8 mouse cellular contexts compared by ENCODE assay signal in genomic region chr3:87905880-87906485, GRCm38 (mm10). TPM values are rescaled to one million over a fixed set of nuclear protein-coding genes. Genes with fewer than 3 reads are reported as not detected.
A peak's percentile ranks its signal among the peaks of the same experiment; 100 is the strongest.
DNase-seq lines count a peak whose midpoint lies in the region; ATAC-seq lines count a peak whose summit lies in the region.

Gene Hdgf, plus strand, starts transcription at chr3:87906321.

- H3K4me2 ChIP-seq in hindbrain, embryonic 16.5 days (ENCODE audit: low read length), result peak within 1 kb of the TSS; percentile 96

- peak within 1 kb of the TSS; percentile 90 for H3K9ac ChIP-seq in hindbrain, embryonic 16.5 days (ENCODE audit: low read depth, low read length)

- peak; percentile 96 for ATAC-seq in hindbrain, embryonic 16.5 days

- no peaks in the 10 kb centered on the region for H3K9me3 ChIP-seq in hindbrain, embryonic 16.5 days (ENCODE audit: control insufficient read depth, low read length)

- H3K36me3 ChIP-seq in hindbrain, embryonic 16.5 days (ENCODE audit: control insufficient read depth, insufficient read depth, low read length), result no peaks in the 10 kb centered on the region
- H3K36me3 ChIP-seq in macrophage (ENCODE audit: inconsistent target), result no peaks in the 10 kb centered on the region

- peak within 1 kb of the TSS; percentile 94 for H3K27ac ChIP-seq in hindbrain, embryonic 16.5 days (ENCODE audit: low read depth, low read length)
- H3K27ac ChIP-seq in macrophage, result peak within 1 kb of the TSS; percentile 66

- no peaks in the 10 kb centered on the region for H3K27me3 ChIP-seq in hindbrain, embryonic 16.5 days (replicated peaks; ENCODE audit: control insufficient read depth, insufficient read depth, low read length)

- peak within 1 kb of the TSS; percentile 95 for H3K4me3 ChIP-seq in hindbrain, embryonic 16.5 days (ENCODE audit: low read length)
- H3K4me3 ChIP-seq in macrophage (ENCODE audit: inconsistent target), result peak within 1 kb of the TSS; percentile 84

- peaks cover 30% of the 10 kb centered on the region for H3K4me1 ChIP-seq in hindbrain, embryonic 16.5 days (ENCODE audit: control insufficient read depth, insufficient read depth, low read depth, low read length)

- WGBS in hindbrain, embryonic 16.5 days, result 0% methylated on average over 43 of the region's 57 CpGs
- 1% methylated on average over 57 of the region's 57 CpGs for WGBS in macrophage (ENCODE audit: missing documents)

- peaks cover 43% of the 10 kb centered on the region for H3K79me2 ChIP-seq in macrophage (ENCODE audit: inconsistent target)

- DNase-seq in T-cell, adult 2 months (ENCODE audit: low spot score), result peak; percentile 97
- peak; percentile 91 to 93 for DNase-seq in cerebellum, postnatal 36 days
- peak; percentile 93 for DNase-seq in gastrocnemius, adult 18-20 months (ENCODE audit: low spot score)
- DNase-seq in left cerebral cortex, adult 18-20 months (ENCODE audit: low spot score in 2 of 2), result peak; percentile 85 to 95
- DNase-seq in right cerebral cortex, adult 18-20 months, result peak; percentile 95
- peak; percentile 79 for DNase-seq in urinary bladder, postnatal 10 days (ENCODE audit: low spot score)

RNA-seq across cellular contexts. Expression of gene Hdgf, which starts in this region (rescaled TPM):
- 100 to 1,000 TPM; 219 to 232 TPM for total RNA-seq in gastrocnemius, adult 18-20 months (2021)
- polyA plus RNA-seq in hindbrain, embryonic 16.5 days (2015; fragmentation: Nextera tagmentation; extraction: Ambion mirVana), result 79.7 and 110 TPM in 2 replicates
- 100 to 1,000 TPM; 154 TPM for total RNA-seq in left cerebral cortex, adult 18-20 months (2021)
- total RNA-seq in macrophage (2018; cell fraction: chromatin; rRNA removed), result 10 to 100 TPM; 21.1 to 84.8 (median 45.3) TPM
- 100 to 1,000 TPM in 25 of 26 experiments, 10 to 100 TPM in 1; 97.3 to 147 (median 117) TPM for total RNA-seq in macrophage (2018; cell fraction: cytosol; rRNA removed)
- 100 to 1,000 TPM in 3 of 26 experiments, 10 to 100 TPM in 23; 30.7 to 112 (median 57.5) TPM for total RNA-seq in macrophage (2018; cell fraction: nucleus; rRNA removed)
- polyA plus RNA-seq in macrophage (2018), result 101 to 165 TPM (median 143 TPM) in 3 replicates

Comparison
In these comparisons a context has a peak if more than half of its experiments do, and no peak if none do; other contexts are left out.
1. Peak in every context shown above with its lines: DNase-seq, ATAC-seq, H3K4me3 ChIP-seq and H3K27ac ChIP-seq.